Mouse (Mus musculus): ENCODE data around the gene 2410004P03Rik. TPM values are rescaled to one million over a fixed set of nuclear protein-coding genes. Genes with fewer than 3 reads are reported as not detected.
A peak's percentile ranks its signal among the peaks of the same experiment; 100 is the strongest.

Gene 2410004P03Rik
- polyA plus RNA-seq (2015; fragmentation: Nextera tagmentation; extraction: Ambion mirVana), result 0.47 and 0.54 TPM in 2 replicates

GRCm38 (mm10) chr12:17011100-17011870 is at the start of gene 2410004P03Rik:
Gene 2410004P03Rik, minus strand, starts transcription at chr12:17011727.
- no peaks in the 10 kb centered on the region; the same call in 1 of the 2 replicates for H3K9me3 ChIP-seq (ENCODE audit: low read length)
- ATAC-seq (ENCODE audit: low FRiP score, low TSS enrichment), result peak; percentile 87
- peak within 1 kb of the TSS; percentile 48 for H3K4me3 ChIP-seq (ENCODE audit: low read length)
- no peaks in the 10 kb centered on the region for H3K36me3 ChIP-seq (ENCODE audit: insufficient read depth, low read length)
- H3K9ac ChIP-seq (replicated peaks; ENCODE audit: low read length), result peak within 1 kb of the TSS; percentile 66
- WGBS, result 9% methylated on average over 29 of the region's 29 CpGs
- H3K27me3 ChIP-seq (ENCODE audit: insufficient read depth, low read length), result no peaks in the 10 kb centered on the region
- H3K27ac ChIP-seq (ENCODE audit: low read length), result no peak within 1 kb of the TSS
- peak within 1 kb of the TSS; percentile 75 for H3K4me2 ChIP-seq (replicated peaks; ENCODE audit: low read depth, low read length)
- peaks cover 5% of the 10 kb centered on the region for H3K4me1 ChIP-seq (ENCODE audit: insufficient read depth, low read length)

DNA sequence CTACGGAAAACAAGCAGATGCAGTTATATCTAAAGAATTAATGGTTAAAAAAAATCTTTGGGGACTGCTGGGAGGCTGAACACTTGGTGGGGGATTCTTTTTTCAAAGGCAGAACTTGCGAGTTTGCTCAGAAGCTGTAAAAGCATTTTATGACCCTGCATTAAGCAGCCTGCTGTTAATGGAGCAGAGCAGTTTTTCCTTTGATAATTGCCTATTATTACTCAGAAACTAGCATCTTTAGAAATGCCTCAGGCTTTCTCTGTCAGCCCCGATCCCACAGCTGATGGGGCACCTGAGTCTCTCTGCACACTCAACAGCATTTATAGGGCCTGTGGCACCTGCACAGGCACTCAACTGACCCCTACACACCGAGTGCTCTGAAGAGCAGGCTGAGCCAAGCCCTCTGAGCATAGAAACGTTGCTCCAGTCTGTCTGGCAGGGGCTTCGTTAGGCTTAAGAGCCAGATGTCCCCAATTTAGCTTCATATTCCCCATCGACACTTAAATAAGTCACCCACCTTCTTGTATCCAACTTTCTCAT is 49.7 kb upstream of the 2410004P03Rik start:
- H3K27ac ChIP-seq (ENCODE audit: low read length), result no peak overlapping the region
- no peak overlapping the region for H3K9ac ChIP-seq (replicated peaks; ENCODE audit: low read length)
- H3K4me3 ChIP-seq (ENCODE audit: low read length), result no peak overlapping the region
- H3K9me3 ChIP-seq (ENCODE audit: low read length), result no peaks in the 10 kb centered on the region
- H3K36me3 ChIP-seq (ENCODE audit: insufficient read depth, low read length), result no peaks in the 10 kb centered on the region
- no peak overlapping the region for H3K4me2 ChIP-seq (replicated peaks; ENCODE audit: low read depth, low read length)
- no peaks in the 10 kb centered on the region for H3K4me1 ChIP-seq (ENCODE audit: insufficient read depth, low read length)
- 0 out of 2 replicates have a peak, but pooled peaks cover 5% of the 10 kb centered on the region for H3K27me3 ChIP-seq (ENCODE audit: insufficient read depth, low read length)
- 23% methylated on average over 7 of the region's 7 CpGs for WGBS
- ATAC-seq (ENCODE audit: low FRiP score, low TSS enrichment), result no peak

GRCm38 (mm10) chr12:17058490-17058889 is 47.0 kb upstream of the 2410004P03Rik start:
- no peak for ATAC-seq (ENCODE audit: low FRiP score, low TSS enrichment)
- H3K4me2 ChIP-seq (replicated peaks; ENCODE audit: low read depth, low read length), result no peak overlapping the region
- no peak overlapping the region for H3K4me3 ChIP-seq (ENCODE audit: low read length)
- no peaks in the 10 kb centered on the region for H3K9me3 ChIP-seq (ENCODE audit: low read length)
- no peak overlapping the region for H3K9ac ChIP-seq (replicated peaks; ENCODE audit: low read length)
- no peaks in the 10 kb centered on the region for H3K36me3 ChIP-seq (ENCODE audit: insufficient read depth, low read length)
- 0 out of 2 replicates have a peak, but pooled peaks cover 5% of the 10 kb centered on the region for H3K27me3 ChIP-seq (ENCODE audit: insufficient read depth, low read length)
- H3K27ac ChIP-seq (ENCODE audit: low read length), result no peak overlapping the region
- H3K4me1 ChIP-seq (ENCODE audit: insufficient read depth, low read length), result no peaks in the 10 kb centered on the region
- WGBS, result 78% methylated on average over 10 of the region's 10 CpGs

GRCm38 (mm10) chr12:17057110-17057509 is 45.6 kb upstream of the 2410004P03Rik start:
- H3K4me3 ChIP-seq (ENCODE audit: low read length), result no peak overlapping the region
- no peaks in the 10 kb centered on the region for H3K36me3 ChIP-seq (ENCODE audit: insufficient read depth, low read length)
- 80% methylated on average over 8 of the region's 8 CpGs for WGBS
- no peaks in the 10 kb centered on the region for H3K4me1 ChIP-seq (ENCODE audit: insufficient read depth, low read length)
- H3K4me2 ChIP-seq (replicated peaks; ENCODE audit: low read depth, low read length), result no peak overlapping the region
- H3K9me3 ChIP-seq (ENCODE audit: low read length), result no peaks in the 10 kb centered on the region
- no peak overlapping the region for H3K27ac ChIP-seq (ENCODE audit: low read length)
- no peaks in the 10 kb centered on the region for H3K27me3 ChIP-seq (ENCODE audit: insufficient read depth, low read length)
- H3K9ac ChIP-seq (replicated peaks; ENCODE audit: low read length), result no peak overlapping the region
- no peak for ATAC-seq (ENCODE audit: low FRiP score, low TSS enrichment)

DNA sequence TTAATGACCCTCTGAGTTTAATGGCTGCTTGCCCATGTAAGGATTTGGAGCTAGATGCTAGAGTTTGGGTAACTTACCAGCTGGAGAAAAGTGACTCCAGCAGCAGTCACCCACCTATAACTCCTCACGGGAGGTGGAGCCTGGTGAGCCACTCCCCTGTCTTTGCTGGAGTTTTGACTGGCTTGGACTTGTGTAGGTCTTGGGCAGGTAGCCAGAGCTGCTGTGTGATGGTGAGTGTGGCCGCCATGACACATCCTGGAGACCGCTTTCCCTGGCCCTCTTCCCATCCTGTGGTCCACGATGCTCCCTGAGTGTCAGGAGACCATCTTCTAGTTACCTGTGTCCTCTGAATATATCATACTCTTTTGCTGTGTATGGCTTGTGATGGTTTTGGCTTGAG is 44.2 kb upstream of the 2410004P03Rik start:
- H3K9ac ChIP-seq (replicated peaks; ENCODE audit: low read length), result no peak overlapping the region
- H3K27me3 ChIP-seq (ENCODE audit: insufficient read depth, low read length), result no peaks in the 10 kb centered on the region
- no peaks in the 10 kb centered on the region for H3K9me3 ChIP-seq (ENCODE audit: low read length)
- H3K4me3 ChIP-seq (ENCODE audit: low read length), result no peak overlapping the region
- no peak for ATAC-seq (ENCODE audit: low FRiP score, low TSS enrichment)
- 84% methylated on average over 4 of the region's 4 CpGs for WGBS
- no peaks in the 10 kb centered on the region for H3K36me3 ChIP-seq (ENCODE audit: insufficient read depth, low read length)
- no peak overlapping the region for H3K4me2 ChIP-seq (replicated peaks; ENCODE audit: low read depth, low read length)
- no peaks in the 10 kb centered on the region for H3K4me1 ChIP-seq (ENCODE audit: insufficient read depth, low read length)
- H3K27ac ChIP-seq (ENCODE audit: low read length), result no peak overlapping the region

GRCm38 (mm10) chr12:17054691-17055090 is 43.2 kb upstream of the 2410004P03Rik start:
- WGBS, result 66% methylated on average over 4 of the region's 4 CpGs
- ATAC-seq (ENCODE audit: low FRiP score, low TSS enrichment), result no peak
- H3K4me1 ChIP-seq (ENCODE audit: insufficient read depth, low read length), result no peaks in the 10 kb centered on the region

GRCm38 (mm10) chr12:17052673-17053072 is 41.1 kb upstream of the 2410004P03Rik start:
- Histone ChIP-seq H3K4me1 (ENCODE audit: insufficient read depth, low read length) (no peaks in the 10 kb centered on the region), H3K36me3 (ENCODE audit: insufficient read depth, low read length) (no peaks in the 10 kb centered on the region), H3K27me3 (ENCODE audit: insufficient read depth, low read length) (no peaks in the 10 kb centered on the region), H3K4me2 (replicated peaks; ENCODE audit: low read depth, low read length) (no peak overlapping the region), H3K4me3 (ENCODE audit: low read length) (no peak overlapping the region), H3K9me3 (ENCODE audit: low read length) (no peaks in the 10 kb centered on the region), H3K27ac (ENCODE audit: low read length) (no peak overlapping the region), H3K9ac (replicated peaks; ENCODE audit: low read length) (no peak overlapping the region)
- no peak for ATAC-seq (ENCODE audit: low FRiP score, low TSS enrichment)
- WGBS, result 75% methylated on average over 2 of the region's 2 CpGs

More at GRCm38 (mm10) chr12:17054691-17055090, 43.2 kb upstream of the 2410004P03Rik start:
- Histone ChIP-seq H3K4me2 (replicated peaks; ENCODE audit: low read depth, low read length) (no peak overlapping the region), H3K4me3 (ENCODE audit: low read length) (no peak overlapping the region), H3K36me3 (ENCODE audit: insufficient read depth, low read length) (no peaks in the 10 kb centered on the region), H3K27ac (ENCODE audit: low read length) (no peak overlapping the region), H3K9me3 (ENCODE audit: low read length) (no peaks in the 10 kb centered on the region), H3K9ac (replicated peaks; ENCODE audit: low read length) (no peak overlapping the region), H3K27me3 (ENCODE audit: insufficient read depth, low read length) (no peaks in the 10 kb centered on the region)

GRCm38 (mm10) chr12:17051057-17051456 is 39.5 kb upstream of the 2410004P03Rik start:
- Histone ChIP-seq H3K27ac (ENCODE audit: low read length) (no peak overlapping the region), H3K36me3 (ENCODE audit: insufficient read depth, low read length) (no peaks in the 10 kb centered on the region), H3K4me2 (replicated peaks; ENCODE audit: low read depth, low read length) (no peak overlapping the region), H3K4me1 (ENCODE audit: insufficient read depth, low read length) (no peaks in the 10 kb centered on the region), H3K9me3 (ENCODE audit: low read length) (no peaks in the 10 kb centered on the region), H3K9ac (replicated peaks; ENCODE audit: low read length) (no peak overlapping the region), H3K4me3 (ENCODE audit: low read length) (no peak overlapping the region), H3K27me3 (ENCODE audit: insufficient read depth, low read length) (no peaks in the 10 kb centered on the region)
- 50% methylated on average over 4 of the region's 4 CpGs for WGBS
- no peak for ATAC-seq (ENCODE audit: low FRiP score, low TSS enrichment)

DNA sequence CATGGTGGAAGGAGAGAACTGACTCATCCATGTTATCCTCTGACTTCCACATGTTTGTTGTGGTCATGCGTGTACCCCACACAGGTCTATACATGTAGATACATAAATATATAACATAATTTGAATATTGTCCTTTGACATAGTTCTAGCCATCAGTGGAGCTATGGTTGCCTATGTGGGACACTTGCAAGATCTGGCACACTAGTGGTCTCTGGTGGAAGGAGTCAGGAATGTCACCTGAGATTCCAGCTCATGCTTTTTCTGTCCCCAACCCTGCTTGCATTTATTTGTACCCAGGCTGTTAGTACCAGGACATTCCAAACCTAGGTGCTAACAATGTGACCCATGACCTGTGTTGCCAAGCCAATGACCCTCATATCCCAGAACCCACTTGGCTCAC is 38.3 kb upstream of the 2410004P03Rik start:
- H3K4me2 ChIP-seq (replicated peaks; ENCODE audit: low read depth, low read length), result no peak overlapping the region
- H3K9ac ChIP-seq (replicated peaks; ENCODE audit: low read length), result no peak overlapping the region
- no peak overlapping the region for H3K27ac ChIP-seq (ENCODE audit: low read length)
- no peaks in the 10 kb centered on the region for H3K27me3 ChIP-seq (ENCODE audit: insufficient read depth, low read length)
- 100% methylated on average over 1 of the region's 1 CpGs for WGBS
- no peak for ATAC-seq (ENCODE audit: low FRiP score, low TSS enrichment)
- no peak overlapping the region for H3K4me3 ChIP-seq (ENCODE audit: low read length)
- H3K36me3 ChIP-seq (ENCODE audit: insufficient read depth, low read length), result no peaks in the 10 kb centered on the region
- H3K4me1 ChIP-seq (ENCODE audit: insufficient read depth, low read length), result no peaks in the 10 kb centered on the region
- H3K9me3 ChIP-seq (ENCODE audit: low read length), result no peaks in the 10 kb centered on the region

DNA sequence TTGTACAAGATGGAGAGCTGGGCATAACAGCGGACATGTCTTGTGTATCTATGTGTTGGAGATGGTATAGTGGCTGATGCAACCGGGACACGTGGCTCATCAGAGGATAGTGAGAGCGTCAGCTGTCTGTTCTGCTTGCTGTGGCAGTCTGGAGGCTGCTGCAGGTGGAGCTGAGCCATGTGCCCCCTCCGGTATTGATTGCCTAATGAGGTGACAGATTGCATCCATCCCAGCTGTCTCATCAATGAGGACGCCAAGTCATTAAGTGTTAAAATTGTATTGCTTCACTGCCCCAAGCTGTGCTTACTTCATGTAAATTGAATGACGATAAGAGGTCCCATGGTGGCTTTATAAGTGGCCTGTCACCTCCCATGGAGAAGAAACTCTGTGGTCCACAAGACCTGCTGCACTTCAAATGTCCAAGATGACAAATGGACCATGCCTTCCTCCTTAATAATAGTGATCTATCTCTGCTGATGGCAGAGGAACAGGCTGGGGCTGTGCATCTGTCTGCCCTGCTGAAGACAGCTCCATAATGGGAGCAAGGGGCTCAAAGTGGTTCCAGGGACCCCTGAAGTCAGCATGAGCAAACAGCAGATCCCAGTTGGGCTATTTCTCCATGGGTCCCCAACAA is 37.6 kb upstream of the 2410004P03Rik start:
- no peaks in the 10 kb centered on the region for H3K4me1 ChIP-seq (ENCODE audit: insufficient read depth, low read length)
- 66% methylated on average over 7 of the region's 7 CpGs for WGBS
- ATAC-seq (ENCODE audit: low FRiP score, low TSS enrichment), result no peak
- no peaks in the 10 kb centered on the region for H3K27me3 ChIP-seq (ENCODE audit: insufficient read depth, low read length)
- H3K4me2 ChIP-seq (replicated peaks; ENCODE audit: low read depth, low read length), result no peak overlapping the region
- no peaks in the 10 kb centered on the region for H3K9me3 ChIP-seq (ENCODE audit: low read length)
- H3K9ac ChIP-seq (replicated peaks; ENCODE audit: low read length), result no peak overlapping the region
- H3K36me3 ChIP-seq (ENCODE audit: insufficient read depth, low read length), result no peaks in the 10 kb centered on the region
- no peak overlapping the region for H3K4me3 ChIP-seq (ENCODE audit: low read length)
- no peak overlapping the region for H3K27ac ChIP-seq (ENCODE audit: low read length)

All from kidney, embryonic 16.5 days (tissue).